Mouse (Mus musculus) ovary, postnatal 36 days (tissue): ENCODE measurements around the gene Msl1.

Source experiments
- DNase-seq: peaks from one replicate; pipeline ENCODE4 v3.0.0; 2022; ENCODE audit warnings: low spot score, mixed read lengths

Msl1 gene

DNA sequence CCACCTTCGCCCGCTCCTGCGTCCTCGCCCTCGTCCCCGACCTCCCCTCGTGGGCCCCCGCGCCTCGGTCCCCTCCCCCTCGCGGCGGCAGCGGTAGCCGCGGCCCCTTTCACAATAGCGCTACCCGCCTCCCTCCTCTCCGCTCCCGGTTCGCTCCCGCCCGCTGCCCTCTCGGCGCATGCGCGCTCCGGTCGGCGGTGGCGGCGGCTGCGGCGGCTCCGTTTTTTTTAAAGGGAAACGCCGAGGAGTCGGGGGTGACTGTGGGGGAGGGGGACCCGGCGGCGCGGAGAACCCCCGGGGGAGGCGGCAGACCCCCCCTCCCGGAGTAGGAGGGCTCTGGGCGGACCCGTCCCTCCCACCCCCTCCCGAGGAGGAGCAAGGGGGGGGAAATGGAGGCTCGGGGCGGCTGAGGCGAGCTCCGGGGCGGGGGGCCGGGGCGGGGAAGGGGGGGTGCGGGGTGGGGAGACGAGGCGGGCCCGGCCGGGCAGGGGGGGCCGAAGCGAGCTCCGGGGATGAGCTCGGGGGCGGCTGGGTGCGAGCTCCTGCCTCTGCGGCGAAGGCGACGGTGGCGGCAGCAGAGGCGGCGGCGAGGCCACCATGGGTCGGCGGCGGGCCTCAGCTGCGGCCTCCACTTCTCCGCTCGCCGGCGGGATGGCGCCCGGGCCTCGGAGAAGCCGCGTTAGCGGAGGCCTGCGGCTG, at the start of gene Msl1:
Msl1 (plus strand) TSS at position 502 of the 699 bp plus-strand sequence.
- DNase-seq = peak; percentile 93

DNA sequence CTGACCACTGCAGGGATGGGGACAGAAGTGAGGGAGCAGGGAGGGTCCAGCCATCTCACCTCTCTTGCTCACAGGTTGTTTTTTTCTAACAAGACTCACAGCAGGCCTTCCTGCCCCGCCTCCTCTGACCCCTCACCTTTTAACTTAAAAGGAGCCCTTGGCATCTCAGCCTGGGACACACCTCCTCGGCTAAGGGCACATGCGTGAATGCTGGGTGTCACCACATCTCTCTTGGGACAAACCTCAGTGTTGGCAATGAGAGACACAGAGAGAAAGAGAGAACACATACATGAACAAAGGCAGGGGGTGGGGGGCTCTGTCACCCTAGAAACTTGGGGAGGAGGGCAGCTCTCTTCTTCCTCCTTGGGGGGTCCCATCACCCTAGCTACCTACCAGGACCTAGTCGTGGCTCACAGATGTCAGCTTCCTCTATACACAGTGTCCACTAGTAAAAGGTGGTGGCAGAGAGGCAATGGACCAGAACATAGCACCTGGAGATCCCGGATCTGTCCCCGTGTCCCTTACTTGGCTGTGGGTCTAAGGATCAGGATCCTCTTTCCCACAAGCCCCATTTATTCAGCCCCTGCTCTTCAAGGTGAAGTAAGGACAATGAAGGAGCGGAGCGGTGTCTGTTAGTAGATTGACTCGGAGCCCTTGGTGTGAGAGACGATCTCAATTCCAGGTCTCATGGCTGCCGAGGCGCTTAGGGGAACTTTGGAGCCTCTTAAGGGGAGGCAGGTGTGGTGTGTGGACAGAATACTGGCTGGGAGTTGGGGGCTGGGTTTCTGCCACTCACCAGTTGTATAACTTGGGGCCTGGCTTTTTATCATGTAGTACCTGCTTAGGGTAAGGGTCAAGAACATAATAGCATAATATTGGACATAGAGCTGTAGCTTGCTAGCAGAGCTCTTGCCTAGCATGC, 49.1 kb upstream of the Msl1 start:
- no peak for DNase-seq

DNA sequence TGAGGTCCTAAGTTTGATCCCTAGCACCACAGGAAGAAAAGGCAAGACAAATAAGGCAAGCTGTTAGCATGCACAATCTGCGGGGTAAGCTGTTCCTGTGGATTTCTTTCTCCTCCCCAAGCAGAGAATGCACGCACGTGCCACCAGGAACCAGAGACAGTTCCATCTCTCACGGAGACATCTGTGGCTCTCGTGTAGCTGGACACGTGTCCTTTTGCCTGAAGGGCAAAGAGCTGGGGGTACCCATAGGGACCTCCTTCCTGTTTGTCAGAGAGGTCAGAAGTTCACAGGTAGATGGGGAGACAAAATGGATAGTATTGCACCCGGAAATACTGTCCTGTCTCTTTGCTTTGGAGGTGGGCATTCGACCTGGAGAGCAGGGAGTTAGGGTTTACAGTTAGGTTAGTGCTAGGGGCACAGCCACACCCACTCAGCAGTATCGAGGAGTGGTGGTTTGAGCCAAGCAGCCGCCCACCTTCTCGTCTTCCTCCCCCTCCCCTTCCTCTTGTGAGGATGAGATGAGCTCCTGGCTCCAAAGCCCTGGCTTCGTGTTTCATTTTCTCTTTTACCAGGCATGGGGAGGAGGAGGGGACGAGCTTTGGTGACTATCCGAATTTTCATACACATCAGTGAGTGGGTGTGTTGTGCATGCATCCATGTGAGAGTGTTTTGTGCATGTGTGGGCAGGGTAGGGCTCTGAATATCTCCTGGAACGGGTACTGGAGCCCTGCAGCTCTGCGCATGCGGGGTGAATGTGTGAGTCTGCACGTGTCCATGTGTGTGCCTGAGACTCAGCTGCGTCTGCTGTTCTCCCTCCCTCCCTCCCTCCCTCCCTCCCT, 48.2 kb upstream of the Msl1 start:
- DNase-seq = peak; percentile 78

DNA sequence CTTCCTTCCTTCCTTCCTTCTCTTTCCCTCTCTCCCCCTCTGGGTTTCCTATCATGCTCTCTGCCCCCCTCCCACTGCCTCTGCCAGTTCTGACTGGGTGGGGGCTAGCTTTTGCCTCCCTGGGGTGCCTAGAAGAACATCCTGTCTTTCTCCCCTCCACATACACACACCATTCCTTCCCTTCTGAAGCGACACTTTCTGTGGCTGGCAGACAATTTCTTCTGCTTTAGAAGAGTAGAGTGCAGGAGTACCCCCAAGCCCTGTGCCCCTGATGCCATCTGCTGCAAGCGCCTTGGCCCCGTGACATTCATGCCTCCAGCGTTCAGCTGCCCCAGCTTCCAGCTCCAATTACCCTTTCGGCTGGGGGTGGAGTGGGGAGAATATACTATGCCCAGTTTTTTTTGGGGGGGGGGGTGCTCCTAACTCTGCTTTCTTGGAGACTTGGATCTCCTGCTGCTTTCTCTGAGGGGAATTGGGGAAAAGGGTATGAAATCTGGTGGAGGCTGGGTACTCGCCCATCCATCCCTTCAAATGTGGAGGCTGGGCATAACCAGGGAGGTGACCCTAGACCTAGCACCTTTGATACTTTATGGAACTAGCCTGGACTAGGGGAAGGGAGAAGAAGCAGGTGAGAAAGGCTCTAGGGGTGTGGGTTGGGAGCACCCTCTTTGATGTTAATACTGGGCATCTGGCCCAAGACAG, 47.4 kb upstream of the Msl1 start:
- DNase-seq = no peak

DNA sequence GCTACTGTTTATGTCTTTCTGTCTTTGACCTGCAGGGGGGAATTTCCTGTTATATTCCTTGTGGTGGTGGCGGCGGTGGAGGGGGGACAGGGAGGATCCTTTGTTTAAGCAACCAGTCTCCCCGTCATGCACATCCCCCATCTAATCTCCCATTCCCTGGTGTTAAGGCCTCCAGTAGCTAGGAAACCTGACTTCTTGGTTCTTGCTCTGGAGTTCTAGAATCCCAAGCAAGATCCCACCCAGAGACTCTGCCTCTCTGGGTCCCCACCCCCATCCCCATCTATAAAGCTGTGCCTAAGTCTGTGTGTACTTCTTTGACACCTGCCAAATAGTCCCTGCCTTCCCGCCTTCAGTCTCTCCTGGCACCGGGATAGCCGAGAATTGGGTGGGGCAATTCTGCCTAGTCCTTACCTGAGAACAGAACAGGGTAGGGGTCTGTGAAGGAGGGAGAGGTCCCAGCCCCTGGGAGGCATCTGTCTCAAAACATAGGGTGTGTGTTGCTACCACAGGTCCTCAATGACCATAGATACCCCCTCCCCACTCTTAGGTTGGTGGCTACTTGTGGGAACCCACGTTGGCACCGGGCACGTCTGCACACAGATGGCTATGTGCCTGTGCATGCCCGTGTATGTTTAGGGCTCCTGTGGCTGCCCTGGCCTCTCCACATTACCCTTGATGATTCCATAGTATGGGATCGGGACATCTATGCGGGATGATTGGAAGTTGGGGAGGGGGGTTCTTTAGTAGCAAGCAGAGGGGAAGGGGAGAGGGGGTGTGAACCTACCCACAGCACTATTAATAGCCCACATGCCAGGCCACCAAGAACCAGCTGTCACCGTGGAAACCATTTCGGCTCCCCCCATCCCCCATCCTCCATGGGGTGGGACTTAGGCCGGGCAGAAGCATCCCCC, 46.6 kb upstream of the Msl1 start:
- no peak for DNase-seq

DNA sequence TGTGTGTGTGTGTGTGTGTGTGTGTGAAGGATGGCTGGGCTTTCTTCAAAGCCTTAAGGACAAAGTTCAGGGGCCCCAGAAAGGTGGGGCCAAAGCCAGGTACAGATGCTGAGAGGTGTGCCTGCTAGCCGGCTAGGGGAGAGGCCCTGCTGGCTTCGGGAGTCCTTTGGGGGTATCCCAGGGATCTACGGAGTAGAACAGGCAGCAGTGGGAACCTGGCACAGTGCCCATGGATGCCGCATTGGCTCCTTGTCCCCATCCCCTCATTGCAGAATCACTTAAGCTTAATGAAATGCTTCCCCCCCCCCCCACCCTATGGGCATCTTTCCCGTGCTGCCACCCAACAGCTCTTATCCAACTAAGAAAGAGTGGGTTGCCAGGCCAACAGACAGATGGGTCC, 45.6 kb upstream of the Msl1 start:
- DNase-seq = no peak

DNA sequence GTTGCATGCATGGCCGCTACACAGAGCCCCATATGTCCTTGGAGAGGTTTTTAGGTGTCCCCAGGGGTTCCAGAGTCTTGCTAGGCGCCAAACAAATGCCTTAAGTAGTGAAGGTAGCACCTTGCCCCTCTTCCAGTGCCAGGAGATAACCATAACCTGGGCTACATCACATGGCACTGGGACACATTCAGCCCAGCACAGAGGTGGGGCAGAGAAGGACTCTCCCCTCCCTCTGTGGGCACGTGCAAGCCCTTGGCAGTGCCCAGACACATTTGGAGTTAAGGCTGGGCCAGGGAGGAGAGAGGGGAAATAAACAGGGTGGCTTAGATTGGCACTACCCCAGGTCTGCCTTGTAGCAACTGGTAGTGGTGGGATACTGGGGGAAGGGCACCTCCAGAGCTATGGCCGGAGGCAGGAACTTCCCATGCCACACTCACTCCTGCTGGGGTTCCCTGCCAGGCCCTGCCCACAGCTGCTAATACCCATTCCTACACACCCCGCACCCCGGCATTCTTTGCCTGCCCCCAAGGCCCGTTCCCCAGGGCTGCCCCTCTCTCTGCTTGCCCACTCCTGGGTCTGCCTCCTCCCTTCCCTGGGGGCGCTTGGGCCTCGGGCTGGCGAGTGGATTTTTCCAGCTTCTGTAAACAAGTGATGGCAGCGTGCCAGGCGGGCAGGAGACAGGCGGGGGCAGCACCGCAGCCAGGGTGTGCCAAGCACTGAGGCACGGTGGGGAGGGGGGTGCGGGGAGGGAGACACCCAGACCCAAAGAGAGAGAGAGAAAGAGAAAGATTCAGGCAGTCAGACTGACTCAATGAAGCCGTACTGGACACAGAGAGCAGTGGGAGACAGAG, 44.7 kb upstream of the Msl1 start:
- peak; percentile 86 for DNase-seq

DNA sequence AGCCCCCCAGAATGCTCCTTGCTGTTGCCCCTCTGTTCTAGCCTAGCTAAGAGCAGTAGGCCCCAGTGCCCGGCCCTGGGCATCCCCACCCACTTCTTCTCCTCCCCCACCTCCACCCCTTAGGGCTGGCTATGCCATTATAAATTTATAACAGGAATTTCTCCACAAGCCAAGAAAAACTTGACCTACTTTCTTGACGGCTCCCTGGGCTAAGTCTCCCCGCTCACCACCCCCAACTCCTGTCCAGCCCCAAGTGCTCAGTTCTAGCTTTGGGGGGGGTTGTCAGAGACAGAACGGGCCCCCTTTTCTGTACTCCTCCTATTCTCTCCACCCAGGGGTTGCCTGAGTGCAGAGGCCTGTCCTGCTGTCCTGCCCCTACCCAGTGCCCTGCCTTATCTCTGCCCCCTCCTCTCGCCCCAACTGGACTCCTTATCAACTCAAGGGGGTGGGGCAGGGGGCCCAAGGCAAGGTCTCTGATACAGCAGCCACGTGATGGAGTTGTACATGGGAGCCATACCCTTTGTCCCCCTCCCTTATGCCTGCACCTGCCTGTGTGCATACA, 44.0 kb upstream of the Msl1 start:
- peak; percentile 67 for DNase-seq

DNA sequence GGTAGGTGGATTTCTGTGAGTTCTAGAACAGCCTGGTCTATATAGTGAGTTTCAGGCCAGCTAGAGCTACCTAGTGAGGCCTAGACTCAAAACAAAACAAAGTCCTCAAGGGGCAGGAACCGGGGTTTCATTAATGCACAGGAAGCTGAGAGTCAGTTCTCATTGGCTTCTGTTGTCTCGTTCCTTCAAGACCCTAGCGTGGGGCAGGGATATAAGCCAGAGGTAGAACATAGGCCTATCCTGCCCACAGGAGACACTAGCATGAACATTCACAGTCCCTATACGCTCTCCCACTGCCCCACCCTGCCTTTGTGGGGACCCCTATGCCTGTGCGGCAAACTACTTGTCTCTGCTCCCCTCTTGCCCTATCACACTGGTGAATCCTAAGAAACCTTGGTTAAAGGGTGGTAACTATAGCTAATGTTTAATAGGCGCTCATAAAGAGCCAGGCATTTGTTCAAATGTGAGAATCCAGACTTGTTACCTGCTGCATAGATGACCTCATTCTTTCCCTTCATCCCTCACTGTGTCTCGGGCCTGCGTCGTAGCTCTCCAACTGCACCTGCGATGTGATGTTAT, 42.7 kb upstream of the Msl1 start:
- no peak for DNase-seq

DNA sequence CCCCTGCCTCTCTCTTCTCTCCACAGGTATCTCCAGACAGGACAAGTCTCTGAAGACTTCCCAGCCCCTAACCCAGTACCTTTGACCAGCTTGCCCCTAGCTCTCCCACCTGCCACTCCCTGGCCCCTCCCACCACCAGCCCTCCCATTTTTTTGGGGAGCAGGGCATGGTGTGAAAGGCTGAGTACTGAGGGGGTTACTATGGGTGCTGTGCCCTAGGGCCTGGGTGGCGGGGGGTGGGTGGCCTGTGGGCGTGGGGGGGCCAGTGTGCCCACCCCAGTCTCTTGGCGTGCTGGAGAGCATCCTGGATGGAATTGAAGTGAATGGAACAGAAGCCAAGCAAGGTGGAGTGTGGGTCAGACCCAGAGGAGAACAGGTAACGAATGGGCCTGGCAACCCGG, 42.1 kb upstream of the Msl1 start:
- no peak for DNase-seq

DNA sequence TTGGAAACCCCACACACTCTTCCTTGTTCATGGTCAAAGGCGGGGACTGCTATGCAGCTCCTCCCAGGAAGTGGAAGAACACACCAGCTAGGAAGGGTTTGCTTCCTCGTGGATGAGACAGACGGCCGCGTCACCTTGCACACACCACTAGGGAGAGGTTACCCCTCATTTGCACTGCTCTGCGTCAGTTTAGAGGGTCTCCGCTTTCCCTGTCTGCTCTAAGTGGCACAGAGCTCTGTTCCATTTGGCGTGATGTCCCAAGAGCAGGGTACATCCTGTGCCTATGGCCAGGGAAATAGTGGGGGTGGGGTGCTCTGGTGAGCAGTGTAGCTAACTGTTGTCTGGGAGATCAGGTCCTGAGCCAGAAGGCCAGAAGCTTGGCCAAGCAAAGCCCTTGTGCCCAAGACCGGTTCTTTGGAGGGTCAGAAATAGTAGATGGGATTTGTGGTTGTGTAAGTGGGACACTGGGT, 41.1 kb upstream of the Msl1 start:
- DNase-seq = no peak

DNA sequence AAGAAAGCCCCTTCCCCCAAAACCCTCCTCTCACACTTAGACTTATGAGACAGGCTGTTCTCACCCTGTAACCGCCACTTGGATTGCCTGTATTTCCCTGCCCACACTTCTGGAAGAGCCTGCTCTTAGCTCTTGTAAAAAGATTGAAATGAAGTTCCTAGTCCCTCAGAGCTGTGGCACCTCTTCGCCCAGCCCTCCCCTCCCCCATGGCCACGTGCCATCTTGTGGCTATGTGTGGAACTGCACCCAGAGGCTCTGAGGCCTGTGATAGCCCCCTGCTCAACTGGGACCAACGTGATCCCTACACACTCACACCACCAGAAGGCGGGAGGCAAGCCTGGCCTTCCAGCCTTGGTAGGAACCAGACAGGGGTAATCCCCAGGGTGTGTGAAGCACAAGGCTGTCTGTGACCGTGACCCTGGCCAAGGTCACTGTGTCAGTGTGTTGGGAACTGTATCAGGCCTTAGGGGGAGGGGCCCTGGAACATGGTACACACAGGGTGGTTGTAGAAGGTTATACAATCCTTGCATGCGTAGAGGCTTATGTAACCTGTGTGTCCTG, 40.6 kb upstream of the Msl1 start:
- peak; percentile 80 for DNase-seq

DNA sequence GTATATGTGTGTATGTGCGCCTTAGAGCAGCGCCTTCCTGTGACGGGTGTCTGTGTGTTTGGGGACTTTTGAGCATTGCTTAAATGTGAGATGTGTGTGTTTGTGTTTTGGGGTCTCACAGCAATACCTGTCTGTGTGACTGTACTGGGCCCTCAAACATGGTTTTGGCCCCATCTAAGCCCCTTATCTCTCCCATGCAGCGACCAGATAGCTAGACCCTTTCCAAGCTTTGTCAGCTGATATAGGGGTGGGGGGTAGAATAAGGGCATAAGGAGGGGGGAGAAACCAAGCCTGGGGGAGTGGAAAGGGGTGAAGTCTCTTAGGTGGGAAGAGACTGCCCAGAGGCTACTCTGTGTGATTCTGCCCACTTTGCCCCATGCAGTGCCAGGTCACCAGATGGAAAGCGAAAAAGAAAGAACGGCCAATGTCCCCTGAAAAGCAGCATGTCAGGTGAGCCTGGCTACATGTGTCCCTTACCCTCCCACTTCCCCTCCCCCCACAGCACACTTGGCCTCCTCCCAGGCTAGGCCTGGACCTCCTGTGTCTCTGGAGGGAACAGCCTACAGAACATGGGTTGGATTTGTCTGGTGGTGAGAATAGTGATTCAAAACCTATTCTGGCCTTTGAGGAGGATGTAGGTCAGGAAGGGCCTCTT, 39.5 kb upstream of the Msl1 start:
- no peak for DNase-seq

DNA sequence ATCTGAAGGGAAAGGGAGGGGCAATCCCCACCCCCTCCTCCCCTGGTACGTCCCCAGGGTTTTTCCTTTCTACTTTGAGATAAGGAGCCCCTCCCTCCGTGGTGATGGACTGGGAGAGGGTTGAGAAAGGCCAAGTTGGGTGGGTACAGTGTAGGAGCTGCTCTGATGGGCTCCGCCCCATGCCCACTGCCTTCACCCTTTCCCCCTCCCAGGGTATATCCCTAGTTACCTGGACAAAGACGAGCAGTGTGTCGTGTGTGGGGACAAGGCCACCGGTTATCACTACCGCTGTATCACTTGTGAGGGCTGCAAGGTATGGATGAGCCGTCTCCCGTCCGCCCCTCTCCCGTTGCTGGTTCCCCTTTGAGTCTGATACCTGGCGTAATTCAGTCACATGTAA, 38.6 kb upstream of the Msl1 start:
- DNase-seq = no peak

DNA sequence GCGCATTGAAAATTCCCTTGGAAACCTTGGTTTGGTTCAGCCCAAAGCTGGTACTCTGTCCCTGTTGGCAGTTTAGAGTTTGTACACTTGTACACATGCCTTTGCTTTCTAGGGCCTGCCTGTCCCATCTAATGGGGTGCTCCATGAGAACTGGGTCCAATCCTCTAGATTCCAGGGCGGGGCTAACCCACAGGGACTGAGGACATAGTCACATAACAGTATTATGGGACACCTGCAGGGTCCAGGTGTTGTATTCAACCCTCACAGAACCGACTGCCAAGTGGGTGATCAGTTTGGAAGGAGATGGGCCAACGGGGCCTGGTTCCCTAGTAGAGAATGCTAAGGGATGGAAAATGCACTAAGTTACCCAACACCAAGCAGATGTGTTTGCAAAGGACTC, 33.4 kb upstream of the Msl1 start:
- DNase-seq = no peak

DNA sequence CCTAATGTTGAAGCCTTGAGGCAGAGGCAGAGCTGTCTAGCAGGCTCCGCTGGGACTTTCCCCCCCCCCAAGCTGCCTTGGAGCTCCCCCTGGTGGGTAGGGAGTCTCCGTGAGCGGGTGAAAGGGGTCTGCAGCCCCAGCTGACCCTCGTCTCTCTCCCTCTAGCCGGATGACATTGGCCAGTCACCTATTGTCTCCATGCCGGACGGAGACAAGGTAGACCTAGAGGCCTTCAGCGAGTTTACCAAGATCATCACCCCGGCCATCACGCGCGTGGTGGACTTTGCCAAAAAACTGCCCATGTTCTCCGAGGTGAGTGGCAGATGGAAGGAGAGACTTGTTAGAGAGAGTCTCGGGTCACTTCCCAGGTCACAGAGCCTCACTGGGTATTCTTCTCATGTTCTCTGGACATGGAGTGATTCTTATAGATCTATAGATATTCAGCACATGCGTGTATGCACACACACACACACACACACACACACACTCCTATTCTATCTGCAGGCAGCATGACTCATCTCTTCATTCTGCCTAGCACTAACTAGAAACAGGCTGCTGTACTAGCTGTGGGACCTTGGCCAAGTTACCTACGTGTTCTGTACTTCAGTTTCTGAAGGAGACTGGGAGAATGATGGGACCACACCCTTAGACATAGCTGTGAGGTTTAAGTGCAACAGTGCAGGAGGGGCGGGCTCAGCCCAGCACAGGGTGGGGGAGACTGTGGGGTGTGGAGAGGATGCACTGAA, 32.4 kb upstream of the Msl1 start:
- DNase-seq = no peak

DNA sequence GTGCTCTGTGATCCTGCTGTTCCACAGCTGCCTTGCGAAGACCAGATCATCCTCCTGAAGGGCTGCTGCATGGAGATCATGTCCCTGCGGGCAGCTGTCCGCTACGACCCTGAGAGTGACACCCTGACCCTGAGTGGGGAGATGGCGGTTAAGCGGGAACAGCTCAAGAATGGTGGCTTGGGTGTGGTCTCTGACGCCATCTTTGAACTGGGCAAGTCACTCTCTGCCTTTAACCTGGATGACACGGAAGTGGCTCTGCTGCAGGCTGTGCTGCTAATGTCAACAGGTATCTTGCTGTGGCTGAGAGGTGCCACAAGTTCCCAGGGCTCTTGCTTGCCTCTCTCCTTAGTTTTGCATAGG, 31.8 kb upstream of the Msl1 start:
- no peak for DNase-seq
